Mouse (Mus musculus) hematopoietic stem cell, adult 5-6 weeks (primary cell): ENCODE measurements around the gene Meltf. TPM values are rescaled to one million over a fixed set of nuclear protein-coding genes. Genes with fewer than 3 reads are reported as not detected.

ENCODE experiments used
- ATAC-seq, 2 experiments: fragments of 125-278 bp in 1 of 2; replicated peaks in 1 of 2; 2 replicates each; pipeline ENCODE4 v1.8.0; 2016 to 2017; ENCODE audit warnings: inconsistent platforms in 2 of 2, mild to moderate bottlenecking in 2 of 2, moderate number of reproducible peaks in 2 of 2, low read depth in 1 of 2, moderate TSS enrichment in 1 of 2; ENCODE audit not compliant: low FRiP score in 2 of 2, poor library complexity in 2 of 2, severe bottlenecking in 2 of 2, insufficient read depth in 1 of 2, low TSS enrichment in 1 of 2
- total RNA-seq: library from RNA; stranded (forward); fragments of 172-1452, 232-1000 nt; gene quantifications from 2 replicates; pipeline ENCODE4 v1.2.3, GENCODE M21; 2017

Gene Meltf
- total RNA-seq, 1 experiment from 2014 or later: not detected

GRCm38 (mm10) chr16:31924368-31924767, 45.8 kb downstream of the Meltf start:
- no peak for ATAC-seq

DNA sequence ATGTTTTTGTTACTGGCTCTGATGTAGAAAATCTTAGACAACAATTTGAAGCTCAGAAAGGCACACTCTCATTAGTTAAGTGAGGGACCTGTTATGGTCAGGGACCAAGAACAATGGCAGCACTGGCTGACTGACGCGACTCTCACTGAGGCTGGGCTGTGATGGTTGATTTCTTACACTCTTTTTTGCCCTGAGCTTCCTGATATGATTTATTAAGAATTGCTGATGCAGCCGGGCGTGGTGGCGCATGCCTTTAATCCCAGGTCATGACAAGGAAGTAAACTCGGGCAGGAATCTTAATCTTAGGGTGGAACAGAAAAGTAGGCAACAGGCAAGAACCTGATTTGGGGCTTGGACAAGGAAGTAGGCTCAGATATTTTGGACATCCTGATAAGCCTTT, 47.5 kb downstream of the Meltf start:
- no peak for ATAC-seq

DNA sequence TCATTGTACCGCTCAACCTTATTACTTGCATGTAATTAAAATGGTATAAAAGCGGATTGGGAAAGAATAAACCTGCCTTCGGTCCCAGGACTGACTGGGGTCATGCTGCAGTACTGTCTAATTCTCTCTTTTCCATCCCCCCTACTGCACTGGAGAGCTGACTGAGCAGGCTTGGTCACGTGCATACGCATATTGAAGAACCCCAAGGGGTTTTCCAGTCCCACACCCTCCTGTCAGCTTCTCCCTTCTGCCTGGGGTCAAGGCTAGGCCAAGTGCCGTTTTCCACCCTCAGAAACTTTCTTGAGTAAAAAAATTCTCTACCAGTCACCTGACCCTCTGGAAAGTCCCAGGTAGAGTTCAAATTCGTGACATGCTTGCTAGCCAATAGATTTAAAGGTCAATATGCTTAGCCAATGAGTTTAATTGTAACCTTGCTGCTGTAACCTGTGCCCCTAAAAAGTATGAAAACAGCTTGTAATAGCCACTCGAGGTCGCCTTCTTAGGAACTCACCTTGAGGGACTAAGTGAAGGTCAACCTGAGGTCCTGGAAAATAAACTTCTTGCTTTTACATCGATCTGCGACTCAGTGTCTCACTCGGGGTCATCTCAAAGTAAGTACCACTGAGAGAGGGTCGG, 48.1 kb downstream of the Meltf start:
- ATAC-seq: no peak

DNA sequence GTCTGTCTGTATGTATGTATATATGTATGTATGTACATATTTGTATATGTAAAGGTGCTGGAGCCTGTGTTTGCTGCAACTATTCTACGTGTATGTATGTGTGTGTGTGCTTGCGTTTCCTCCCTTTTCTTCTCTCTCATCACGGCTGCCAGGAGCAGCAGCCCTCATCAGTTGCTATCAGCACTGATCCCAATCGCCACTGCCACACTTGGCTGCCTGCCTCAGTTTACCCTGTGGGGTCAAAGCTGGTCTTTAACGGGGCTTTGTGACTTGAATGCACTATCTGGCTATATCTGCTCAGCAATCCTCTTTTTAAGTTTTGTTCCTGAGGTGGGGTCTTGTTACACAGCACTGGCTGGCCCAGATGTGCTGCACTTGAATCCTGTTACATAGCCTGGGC, 48.8 kb downstream of the Meltf start:
- no peak for ATAC-seq

DNA sequence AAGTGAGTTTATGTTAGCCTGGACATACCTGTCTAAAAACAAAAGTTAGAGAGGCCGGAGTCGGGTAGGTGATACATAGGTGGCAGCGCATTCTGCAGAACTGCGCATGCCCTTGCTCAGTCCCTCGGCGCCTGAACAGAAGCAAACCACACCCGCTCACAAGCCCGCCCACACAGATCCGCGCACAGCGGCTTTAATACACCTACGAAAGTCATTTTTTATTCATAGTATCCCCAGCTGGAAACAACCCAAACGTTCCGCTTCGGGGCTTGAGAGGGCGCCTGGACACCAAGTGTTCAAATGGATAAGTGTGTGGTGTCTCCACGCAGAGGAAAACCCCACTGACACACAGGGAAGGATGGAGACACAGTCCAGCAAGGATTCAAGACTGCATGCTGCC, 52.7 kb downstream of the Meltf start:
- ATAC-seq: no peak

- no peak for ATAC-seq
These were observed 53.6 kb downstream of the Meltf start for GRCm38 (mm10) chr16:31932255-31932654.

- ATAC-seq: peak; percentile 83 to 84
These were observed 54.5 kb downstream of the Meltf start for GRCm38 (mm10) chr16:31932840-31933697.

DNA sequence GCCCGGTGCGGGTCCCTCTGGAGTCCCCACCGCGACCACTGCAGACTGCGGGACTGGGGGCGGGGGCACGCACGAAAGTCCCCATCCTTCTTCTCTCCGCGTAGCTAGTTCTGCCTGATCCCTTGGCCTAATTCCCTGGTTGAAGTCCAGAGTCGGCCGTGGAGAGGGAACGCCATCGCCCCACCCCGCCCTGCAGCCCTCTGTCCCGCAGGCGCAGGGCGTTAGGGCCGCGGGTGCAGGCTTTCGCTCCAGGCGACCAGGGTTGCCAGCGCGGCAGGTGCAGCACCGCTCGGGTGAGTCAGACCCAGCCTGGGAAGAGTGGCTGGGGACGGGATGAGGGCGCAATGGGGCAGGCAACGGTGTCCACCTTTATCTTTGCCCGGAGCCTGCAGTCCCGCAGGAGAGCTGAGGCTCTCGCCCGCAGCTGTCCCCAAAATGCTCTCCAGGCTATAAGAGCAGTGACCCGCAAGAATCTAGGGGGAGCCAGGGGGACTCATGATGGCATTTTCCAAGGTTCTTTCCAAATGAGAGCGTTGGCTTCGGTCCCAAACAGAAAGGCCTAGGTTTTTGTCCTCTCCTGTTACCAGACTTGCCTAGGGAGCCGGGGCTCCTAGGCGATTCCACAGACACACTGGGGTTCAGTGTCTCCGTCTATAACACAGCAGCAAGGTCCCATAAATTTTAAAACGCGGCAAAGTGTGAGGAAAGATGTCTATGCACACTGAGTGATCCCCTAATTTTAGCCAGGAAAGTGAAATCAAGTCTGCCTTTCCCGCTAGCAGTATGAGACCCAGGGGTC, 55.3 kb downstream of the Meltf start, which contains the start of gene Pigz:
Gene Pigz, plus strand, starts transcription at position 101 of the 799 bp plus-strand sequence.
- ATAC-seq: 0 out of 4 replicates have a peak, but pooled peaks of 1 of the 2 experiments have one; percentile 3

- no peak for ATAC-seq
These were observed 56.0 kb downstream of the Meltf start for GRCm38 (mm10) chr16:31934550-31935010.

GRCm38 (mm10) chr16:31935091-31935979, 56.7 kb downstream of the Meltf start:
- ATAC-seq: peak; percentile 46 to 49; a peak in 3 of 4 replicates

GRCm38 (mm10) chr16:31936568-31936967, 58.0 kb downstream of the Meltf start:
- no peak for ATAC-seq

DNA sequence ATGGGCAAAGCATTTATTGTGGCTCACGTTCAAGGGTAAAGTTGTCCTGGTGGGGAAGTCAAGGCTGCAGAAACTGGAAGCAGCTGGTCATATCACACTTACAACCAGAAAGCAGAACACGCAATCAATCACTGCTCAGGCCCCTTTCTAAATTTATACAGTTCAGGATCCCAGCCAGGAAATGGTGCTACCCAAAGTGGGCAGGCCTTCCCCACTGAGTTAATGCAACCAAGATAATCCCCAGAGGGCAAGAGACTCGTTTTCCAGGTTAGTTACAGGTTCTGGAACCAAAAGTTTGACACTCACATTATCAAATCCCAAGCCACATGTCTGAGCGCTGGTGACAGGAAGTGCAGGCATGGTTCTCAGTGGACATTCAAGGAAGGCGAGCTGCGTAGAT, 60.2 kb downstream of the Meltf start:
- ATAC-seq: peak; percentile 7 to 18; a peak in 1 of 4 replicates

GRCm38 (mm10) chr16:31940586-31940985, 62.0 kb downstream of the Meltf start:
- no peak for ATAC-seq

GRCm38 (mm10) chr16:31943980-31944379, 65.4 kb downstream of the Meltf start:
- ATAC-seq: peak; percentile 70 to 71

GRCm38 (mm10) chr16:31944698-31945255, 66.2 kb downstream of the Meltf start:
- ATAC-seq: no peak

DNA sequence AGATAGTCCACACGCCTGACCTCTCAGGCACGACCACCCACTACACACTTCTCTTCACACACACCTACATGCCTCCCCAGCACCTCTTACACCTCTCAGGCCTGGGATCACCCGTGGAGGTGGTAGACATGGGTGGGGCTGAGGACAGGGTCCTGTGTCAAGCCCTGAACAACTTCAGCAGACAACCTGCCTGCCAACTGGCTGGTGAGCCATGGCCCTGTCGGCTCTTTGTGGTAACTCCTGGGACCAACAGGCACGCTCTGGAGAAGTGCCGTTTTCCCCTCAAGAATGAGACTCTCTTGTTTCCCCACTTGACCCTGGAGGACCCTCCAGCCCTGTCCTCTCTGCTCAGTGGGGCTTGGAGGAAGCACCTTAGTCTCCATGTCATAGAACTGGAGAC, 66.8 kb downstream of the Meltf start:
- no peak for ATAC-seq
